Mouse (Mus musculus) inflammation-experienced regulatory T-cells, adult 6 months (primary cell): ENCODE results near the gene Mylk4. TPM values are rescaled to one million over a fixed set of nuclear protein-coding genes. Genes with fewer than 3 reads are reported as not detected.

Source experiments
- ATAC-seq: one replicate; pipeline ENCODE4 v1.8.0; 2017
- polyA plus RNA-seq, 3 experiments: library from polyadenylated mRNA; unstranded; fragments of 100-300 nt; shearing (Covaris generic); gene quantifications; one replicate each; pipeline ENCODE4 v1.2.1; 2017

Mylk4 gene
- polyA plus RNA-seq, 3 experiments from 2014 or later: not detected

DNA sequence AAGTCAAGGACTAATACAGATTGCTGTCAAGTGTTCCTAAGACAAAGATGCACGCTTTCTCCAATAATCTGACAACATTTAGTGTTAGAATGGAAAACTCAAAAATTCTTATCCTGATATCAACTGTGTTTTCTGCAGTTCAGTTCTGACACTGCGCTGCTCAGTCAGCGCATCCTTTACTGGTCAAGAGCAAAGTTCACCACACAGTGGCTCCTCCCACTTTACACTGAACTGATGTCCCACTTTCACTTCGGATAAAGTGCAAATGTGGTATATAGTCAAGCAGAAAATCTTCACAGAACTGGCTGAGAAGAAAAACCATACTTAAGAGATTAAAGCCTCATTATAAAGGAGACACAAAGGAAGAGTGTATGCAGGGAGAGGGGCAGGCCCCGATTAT is 11.4 kb upstream of the Mylk4 start:
- no peak for ATAC-seq

DNA sequence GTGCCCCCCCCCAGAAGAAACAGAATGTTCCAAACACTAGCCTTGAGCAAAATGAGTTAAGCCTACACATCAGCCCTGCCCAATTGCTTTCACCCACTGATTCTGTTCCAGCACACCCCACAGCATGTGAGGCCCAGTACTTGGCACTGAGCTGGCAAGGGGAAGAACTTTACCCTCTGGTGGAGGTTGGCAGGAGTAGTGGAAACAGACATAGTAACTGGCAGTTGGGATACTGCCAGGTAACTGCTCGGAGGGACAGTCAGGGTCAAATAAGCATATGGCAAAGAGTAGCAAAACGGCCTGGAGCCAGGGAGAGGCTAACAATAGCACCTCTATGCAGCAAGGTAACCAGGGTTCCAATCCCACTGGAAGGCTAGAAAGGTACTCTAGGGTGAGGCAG is 10.9 kb upstream of the Mylk4 start:
- ATAC-seq: no peak

DNA sequence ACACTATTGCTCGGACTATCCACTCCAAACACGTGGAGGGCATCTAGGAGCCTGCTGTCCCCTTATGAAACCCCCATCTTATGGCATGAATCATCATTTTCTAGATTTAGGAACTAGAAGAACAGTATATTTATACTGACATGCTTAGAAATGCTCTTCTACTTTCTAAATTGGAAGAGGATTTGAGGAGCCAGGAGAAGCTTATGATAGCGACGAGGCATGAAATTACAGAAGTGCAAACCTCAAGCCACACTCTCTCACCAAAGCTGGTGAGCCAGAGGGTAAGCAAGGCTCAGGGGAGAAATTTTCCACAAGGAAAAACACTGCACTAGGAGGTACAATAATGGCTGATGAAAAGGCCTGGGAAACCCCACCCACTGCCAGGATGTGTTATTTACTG is 6.0 kb upstream of the Mylk4 start:
- no peak for ATAC-seq

DNA sequence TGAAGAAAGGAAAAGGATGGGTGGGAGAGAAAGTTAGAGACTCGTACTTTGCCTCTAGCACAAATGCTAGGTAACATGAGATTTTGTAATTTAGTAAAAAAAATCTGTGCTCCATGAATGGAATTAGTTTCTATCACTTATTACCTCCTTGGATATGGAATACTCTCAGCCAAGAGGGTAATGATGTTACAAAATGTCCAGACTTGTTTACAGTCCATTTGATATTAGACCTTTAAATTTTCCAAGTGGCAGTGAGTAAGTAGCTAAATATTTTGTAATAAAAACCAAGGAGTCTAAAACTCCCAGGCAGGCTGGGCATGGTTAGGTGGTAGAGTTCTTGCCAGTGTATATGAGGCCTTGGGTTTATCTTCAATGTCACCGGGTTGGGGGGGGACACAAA is 3.8 kb upstream of the Mylk4 start:
- ATAC-seq: no peak

DNA sequence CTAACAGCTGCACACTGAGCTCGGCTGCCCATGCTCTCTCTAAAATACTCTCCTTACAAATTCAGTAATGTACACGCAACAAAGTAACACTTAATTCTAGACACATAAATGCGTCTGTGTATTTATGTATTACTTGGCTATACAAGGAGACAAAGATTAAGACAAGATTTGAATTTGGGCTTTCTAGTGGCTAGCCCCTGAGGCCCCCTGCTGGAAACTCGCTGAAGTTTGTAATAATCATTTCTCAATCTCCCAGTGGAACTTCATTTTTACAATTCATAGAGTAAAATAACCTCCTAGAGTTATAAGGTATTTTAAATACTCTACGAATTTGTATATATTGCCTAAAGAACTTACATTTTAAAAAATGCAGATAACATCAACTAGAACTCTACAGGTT is 699 bp downstream of the Mylk4 start:
- ATAC-seq: no peak

DNA sequence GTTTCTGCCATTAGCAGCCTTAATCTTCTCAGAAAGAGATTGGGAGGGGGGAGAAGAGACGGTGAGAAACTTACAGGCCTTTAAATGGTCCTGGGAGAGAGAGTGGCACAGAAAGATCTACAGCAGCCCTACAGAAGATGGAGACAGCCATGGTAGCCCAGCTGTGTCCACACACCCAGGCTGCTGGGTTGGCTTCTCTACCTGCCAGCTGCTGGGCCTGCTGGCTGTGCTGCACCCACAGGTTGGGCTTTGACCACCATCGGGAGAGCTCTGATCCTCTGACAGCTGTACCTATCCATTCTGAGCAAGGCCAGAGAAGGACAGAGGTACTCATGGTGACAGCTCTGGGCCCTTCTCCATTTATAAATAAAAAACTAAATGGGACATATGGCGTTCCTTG is 4.9 kb downstream of the Mylk4 start:
- ATAC-seq: no peak

DNA sequence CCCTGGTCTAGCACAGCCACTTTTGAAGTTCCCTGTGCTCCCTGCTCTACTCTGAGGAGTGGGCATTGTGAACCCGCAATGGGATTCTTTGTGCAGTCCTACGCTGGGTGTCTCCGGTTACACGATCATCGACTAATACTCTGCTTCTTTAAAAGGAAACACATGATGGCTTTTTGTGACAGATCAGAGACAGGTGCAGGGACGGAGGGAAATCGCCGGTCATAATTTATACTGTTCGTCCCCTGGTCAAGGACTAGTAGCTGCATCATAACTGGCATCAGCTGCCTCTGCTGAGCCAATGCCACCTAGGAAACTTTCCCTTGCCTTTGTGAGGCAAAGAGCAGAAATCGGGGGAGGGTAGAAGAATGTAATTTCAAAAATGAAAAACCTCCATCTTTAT is 7.4 kb downstream of the Mylk4 start:
- ATAC-seq: no peak

DNA sequence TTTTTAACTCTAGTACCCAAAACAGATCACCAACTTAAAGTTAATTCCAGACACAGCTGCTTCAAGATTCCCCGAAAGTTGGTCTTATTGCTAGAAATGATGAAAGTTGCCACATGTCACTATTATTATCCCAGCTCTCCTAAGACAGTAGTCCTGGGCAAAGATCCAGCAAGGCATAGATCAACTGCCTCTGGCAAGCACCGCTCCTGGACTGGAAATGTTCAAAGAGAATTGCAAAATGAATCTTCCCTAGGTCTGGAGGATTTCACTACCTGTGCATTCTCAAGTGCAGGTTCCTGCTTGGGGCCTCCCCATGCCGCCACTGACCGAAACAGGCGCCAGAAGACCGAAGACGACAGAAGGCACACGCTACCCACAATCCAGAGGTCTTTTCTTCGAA is 7.9 kb downstream of the Mylk4 start:
- ATAC-seq: no peak

DNA sequence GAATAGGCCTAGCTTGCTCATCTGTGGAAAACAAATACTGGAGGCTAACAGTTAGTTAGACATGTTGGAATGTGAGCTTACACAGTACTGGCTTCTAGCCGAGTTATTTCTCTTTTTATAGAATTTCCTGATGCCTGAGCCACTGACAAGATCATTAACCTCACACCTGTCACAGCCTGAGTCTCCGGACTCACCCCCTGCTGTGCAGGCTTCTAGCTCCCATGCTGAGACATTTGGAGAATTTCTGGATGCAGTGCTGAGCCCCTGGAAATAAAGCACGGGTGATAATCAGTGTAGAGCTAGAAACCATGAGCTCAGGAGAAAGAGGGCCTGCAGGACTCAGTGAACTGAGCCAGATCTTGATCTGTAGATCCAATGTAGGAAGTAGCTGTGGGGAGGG is 13.8 kb downstream of the Mylk4 start:
- ATAC-seq: no peak

DNA sequence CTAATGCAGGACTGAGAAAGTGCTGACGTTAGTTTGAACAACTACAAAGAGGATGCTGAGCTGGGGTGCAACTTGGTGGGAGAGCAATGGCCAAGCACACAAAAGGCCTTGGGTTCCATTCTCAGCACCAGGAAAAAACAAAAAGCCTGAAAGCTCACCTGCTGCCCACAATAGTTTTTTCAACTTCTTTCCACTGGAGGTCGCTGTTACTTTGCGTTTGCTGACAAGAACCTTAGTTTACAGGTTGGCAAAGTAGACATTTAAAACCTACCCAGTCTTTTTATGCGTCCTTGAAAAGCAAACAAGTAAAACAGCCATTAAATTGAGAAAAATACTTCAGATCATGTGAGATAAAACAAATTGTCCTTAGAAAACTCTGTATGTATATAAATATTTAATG is 15.7 kb downstream of the Mylk4 start:
- ATAC-seq: no peak

DNA sequence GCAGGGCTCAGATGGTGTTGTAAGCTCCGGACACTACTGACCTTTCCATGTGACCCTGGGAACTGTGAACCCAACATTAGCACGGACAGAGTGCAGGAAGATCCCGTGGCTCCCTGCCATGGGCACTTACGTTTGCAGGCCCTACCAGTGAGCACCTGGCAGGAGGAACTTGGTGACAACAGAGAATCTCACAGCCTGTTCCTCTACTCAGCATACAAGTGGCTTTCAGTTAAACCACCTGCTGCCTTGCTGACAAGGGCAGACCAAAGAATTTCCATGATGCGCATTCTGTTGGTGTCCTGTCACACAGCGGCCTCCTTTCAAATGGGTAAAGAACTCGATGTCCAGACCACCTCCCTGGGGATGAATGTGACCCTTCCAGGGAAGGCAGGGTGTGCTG is 19.3 kb downstream of the Mylk4 start:
- no peak for ATAC-seq

DNA sequence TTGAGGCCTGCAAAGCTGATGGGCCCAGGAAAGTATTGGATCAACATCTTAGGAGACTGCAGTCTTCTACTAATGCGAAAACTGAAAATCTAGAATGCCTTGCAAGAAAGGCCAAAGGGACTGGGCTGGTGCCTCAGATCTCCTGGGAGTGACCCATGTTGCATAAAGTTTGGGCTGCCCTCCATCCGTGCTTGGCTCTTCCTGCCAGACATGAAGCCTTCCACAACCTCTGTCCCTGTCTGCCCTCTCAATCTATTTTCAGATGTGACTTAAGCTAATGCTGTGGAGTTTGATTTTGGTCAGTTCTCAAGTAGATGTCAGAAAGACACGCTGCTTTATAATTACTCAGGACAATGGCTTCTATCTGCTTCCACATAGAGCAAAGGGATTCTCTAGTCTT is 20.6 kb downstream of the Mylk4 start:
- no peak for ATAC-seq

DNA sequence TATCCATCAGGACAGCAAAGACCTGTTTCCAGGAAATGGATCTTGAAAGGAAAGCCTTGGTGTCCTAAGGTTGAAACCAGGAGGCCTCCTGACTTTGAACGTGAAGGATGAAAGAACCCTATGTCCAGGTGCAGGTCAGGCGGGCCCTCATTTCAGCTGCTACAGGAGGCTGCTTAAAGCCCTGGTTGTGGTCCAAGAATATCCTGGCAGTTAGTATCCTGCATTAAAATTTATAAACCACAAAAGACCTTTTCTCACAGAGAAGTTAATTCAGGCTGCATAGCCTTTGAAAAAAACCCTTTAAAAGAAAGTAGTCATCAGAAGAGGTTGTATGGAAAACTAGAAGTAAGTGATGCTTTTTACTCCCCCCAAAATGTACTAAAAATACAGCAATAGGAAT is 23.0 kb downstream of the Mylk4 start:
- ATAC-seq: no peak

DNA sequence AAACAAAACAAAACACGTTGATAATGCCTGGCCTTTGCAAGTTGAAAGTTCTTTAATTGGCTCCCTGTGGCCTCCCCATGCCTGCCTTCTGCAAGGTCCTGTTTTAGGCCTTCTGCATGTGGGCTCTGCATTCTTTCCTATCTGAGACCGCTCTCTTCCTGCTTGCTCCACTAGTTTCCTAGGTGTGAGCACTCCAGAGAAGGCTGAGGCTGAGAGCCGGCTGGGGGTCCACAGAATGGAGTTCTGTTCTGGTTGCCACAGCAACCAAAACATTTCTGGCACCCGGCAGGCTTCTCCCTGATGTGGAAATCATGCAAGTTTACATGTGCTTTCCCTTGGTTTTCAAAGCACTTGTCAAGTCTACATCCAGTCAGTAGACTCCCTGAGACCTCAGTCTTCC is 24.7 kb downstream of the Mylk4 start:
- ATAC-seq: no peak

DNA sequence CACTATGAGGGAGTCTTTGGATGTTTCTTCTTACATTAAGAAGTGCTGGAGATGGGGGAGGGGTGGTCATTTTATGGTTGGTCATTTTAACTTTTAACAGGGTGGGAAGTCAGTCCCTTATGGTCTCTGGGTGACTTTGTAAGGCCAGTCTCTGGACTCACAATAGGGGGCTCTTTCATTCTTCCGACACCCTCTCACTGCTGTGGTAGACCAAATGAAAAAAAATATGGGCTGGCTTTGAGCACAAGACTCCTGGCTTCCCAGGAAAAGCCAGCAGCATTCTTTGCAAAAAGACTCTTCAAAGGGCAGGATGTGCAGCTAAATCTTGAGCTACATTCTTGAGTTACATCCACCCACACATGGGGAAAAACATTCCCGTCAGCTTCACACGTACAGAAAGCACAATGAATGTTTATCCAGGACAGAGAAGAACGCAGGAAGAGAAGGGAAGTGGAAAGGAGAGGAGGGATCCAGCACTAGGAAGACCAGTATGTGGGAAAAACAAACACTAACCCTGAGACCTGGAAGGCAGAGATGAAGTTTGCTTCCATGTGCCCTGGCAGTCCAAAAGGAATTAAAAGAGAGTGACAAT is 31.6 kb downstream of the Mylk4 start:
- no peak for ATAC-seq

DNA sequence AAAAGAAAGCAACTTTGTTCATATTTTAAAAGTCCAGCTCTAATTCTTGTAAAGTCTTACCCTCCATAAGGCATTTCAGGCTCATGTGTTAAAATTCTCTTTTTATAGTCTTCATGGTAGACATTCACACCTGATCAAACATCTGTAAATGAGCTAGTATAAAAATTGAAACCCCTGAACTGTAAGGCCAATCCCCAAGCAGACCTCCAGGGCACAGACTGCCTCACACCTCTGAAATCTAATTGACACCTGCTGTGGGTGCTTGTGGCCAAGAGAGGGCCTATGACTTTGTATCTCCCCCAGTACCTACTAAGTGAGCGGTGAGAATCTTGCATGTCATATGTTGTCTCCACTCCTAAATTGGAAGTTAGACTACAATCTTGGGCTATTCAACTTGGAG is 33.2 kb downstream of the Mylk4 start:
- no peak for ATAC-seq

DNA sequence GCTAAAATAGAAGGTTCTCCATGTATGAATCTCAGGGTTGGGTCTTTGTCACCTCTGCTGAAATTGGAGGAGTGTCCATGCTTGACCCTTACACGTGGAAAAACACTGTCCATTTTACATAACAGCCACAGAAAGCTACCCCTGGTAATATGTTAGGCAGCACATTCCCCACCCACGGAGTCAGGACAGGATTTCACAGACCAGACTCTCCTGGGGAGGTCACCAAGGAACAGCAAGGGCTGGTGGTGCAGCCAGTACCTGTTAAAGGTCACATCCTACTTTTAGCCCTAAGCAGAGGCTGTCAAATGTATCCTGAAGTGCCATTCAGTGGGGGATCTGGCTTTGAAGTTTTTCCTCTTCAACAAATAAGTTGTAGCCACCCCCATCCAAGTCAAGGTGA is 35.3 kb downstream of the Mylk4 start:
- ATAC-seq: no peak

DNA sequence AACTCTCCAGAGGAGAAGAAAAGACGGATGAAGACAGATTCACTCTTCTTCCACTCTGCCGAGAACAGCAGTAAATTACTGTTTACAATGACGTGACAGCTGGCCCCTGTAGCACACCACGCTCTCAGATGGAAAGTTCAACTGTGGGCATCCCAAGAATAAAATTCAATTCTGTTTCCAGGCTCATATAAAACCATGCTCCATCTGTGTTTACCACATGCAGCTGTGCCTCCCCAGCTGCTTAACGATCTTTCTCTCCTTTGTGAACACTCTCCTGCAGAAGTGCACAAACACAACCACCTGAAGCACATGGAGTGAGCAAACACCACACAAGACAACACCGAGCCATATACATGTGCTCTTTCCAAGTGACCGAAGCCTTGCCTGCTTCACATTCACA is 42.6 kb downstream of the Mylk4 start:
- no peak for ATAC-seq

DNA sequence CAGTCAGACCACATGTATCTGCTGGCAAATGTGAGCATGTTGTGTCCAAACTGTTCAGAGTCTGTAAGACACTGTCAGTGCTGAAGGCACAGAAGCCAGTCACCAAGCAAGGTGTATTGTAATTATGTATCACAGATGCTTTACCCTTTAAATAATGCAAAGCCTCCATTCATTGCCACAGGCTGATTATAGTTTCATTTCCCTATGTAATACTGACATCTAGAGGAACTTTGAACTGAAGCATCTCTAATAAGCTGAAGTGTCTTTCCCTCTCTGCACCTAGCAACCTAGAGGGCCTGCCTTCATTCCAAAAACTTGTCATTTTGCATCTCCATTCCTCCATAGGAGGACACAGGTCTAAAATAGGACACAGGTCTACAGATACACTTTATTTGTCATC is 52.5 kb downstream of the Mylk4 start:
- no peak for ATAC-seq

DNA sequence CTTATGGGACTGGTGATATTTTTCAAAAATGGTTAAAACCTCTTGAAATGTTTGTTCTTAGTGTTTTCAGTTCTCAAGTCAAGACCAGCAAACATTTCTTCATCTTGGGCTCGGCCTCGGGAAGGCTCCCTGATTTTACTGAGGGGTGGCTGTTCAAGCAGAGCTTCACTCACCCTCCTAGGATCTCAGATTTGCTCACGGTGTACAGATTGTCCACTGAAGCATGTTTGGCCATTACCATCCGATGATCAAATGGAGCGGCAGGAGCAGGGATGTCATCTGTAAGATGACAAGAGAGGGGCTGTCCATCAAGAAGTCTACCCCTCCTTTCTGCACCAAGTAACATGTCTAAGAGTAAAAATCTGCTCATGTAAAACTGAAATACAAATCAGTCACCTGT is 59.1 kb downstream of the Mylk4 start:
- ATAC-seq: no peak

DNA sequence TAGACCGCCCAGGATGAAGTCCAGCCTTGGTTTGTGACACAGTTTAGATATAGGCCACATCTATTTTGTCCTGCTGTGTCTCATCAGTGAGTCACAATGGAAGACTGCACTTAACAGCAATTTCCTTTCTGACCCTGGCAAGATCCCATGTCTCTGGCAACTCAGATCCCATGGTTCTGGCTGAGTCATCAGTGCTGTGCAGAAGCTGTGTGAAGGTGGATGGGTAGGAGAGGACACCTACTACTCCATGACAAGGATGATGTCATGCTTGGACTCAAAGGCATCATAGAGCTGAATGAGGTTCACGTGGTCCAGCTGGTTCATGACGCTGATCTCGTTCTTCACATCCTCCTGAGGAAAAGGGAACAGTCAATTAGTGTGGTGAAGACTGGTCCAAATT is 62.0 kb downstream of the Mylk4 start:
- ATAC-seq: no peak

DNA sequence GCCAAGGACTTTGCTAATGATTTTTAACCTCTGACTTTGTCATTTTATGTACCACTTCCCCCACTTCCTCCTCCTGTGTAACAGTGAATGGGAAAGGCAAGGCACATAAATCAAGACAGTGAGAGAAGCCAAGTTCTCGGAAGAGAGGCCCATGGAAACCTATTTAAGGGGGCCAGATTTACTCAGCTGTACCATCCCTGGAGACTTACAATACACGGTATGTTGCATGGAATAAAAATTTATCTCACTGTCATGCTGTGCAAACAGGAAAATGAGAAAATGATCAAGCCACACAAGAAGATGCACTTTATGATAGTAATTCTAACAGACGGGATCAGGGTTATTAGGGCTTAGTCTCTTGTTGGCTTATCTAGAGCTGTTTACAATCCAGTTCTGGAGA is 64.5 kb downstream of the Mylk4 start:
- no peak for ATAC-seq

DNA sequence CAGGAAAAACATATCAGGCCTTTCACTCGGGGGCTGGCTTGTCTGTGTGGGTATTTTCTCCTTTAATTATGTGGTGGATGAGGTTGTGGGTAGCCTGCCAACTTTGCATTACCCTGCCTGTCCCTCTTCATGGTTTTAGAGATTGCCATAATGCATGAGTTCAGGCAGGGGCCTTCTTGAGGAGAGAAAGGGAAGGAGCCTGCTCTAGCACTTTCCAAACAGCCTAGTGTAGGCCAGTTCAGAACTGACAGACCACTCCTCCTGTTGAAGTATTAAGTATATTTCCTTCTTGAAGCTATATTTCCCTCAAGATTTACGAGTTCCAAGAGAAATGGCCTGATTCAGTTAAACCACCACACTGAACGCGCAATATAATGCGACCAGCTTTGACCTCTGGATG is 66.0 kb downstream of the Mylk4 start:
- ATAC-seq: no peak

DNA sequence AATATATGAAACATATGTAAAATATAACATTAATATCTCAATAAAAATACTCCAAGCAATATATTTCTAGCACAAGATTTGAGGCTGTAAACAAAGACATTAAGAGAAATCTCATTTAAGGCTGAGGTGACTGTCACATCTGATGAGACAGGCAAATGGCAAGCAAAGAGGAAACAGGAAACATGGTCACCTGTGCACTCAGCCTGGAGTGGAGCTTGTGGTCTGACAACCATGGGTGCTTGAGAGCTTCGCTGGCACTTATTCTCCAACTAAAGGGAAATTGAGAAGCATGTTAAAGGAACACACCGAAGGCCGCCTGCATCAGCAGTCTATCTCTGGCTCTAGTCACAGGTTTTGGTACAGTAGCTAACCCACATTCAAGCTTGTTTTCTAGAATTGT is 71.2 kb downstream of the Mylk4 start:
- ATAC-seq: no peak

DNA sequence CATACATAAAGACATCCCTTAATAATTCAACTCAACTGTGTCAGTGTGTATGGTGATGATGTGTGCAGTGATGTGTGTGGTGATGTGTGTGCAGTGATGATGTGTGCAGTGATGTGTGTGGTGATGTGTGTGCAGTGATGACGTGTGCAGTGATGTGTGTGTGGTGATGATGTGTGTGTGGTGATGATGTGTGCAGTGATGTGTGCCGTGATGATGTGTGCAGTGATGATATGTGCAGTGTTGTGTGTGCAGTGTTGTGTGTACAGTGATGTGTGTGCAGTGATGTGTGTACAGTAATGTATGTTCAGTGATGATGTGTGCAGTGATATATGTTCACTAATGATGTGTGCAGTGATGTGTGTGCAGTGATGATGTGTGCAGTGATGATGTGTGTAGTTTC is 75.9 kb downstream of the Mylk4 start:
- no peak for ATAC-seq
